Mouse (Mus musculus) heart, adult 2 months (tissue): Measurements from ENCODE around the gene Rnps1.

Experiments used
- CTCF ChIP-seq: fragments of 200-600 bp; IDR thresholded peaks from 2 replicates; pipeline ENCODE4 v1.8.1; 2022; ENCODE audit warnings: antibody characterized with exemption, mild to moderate bottlenecking, moderate library complexity
- EP300 ChIP-seq: fragments of 200-500 bp; IDR thresholded peaks from 2 replicates; pipeline ENCODE4 v1.6.1; 2011; ENCODE audit warnings: low read depth, low read length, control low read depth; ENCODE audit not compliant: insufficient read depth
- POLR2A ChIP-seq: fragments of 200-500 bp; IDR thresholded peaks from 2 replicates; pipeline ENCODE4 v1.6.1; 2011; ENCODE audit warnings: mild to moderate bottlenecking, low read depth, low read length, control low read depth; ENCODE audit not compliant: insufficient read depth

- TF ChIP-seq POLR2A (no peak), CTCF (peak; percentile 35), EP300 (no peak)
These were observed 681 bp upstream of the Rnps1 start for GRCm38 (mm10) chr17:24413557-24414211.
